10 mouse cellular contexts compared by ENCODE assay signal in the genomic region with DNA sequence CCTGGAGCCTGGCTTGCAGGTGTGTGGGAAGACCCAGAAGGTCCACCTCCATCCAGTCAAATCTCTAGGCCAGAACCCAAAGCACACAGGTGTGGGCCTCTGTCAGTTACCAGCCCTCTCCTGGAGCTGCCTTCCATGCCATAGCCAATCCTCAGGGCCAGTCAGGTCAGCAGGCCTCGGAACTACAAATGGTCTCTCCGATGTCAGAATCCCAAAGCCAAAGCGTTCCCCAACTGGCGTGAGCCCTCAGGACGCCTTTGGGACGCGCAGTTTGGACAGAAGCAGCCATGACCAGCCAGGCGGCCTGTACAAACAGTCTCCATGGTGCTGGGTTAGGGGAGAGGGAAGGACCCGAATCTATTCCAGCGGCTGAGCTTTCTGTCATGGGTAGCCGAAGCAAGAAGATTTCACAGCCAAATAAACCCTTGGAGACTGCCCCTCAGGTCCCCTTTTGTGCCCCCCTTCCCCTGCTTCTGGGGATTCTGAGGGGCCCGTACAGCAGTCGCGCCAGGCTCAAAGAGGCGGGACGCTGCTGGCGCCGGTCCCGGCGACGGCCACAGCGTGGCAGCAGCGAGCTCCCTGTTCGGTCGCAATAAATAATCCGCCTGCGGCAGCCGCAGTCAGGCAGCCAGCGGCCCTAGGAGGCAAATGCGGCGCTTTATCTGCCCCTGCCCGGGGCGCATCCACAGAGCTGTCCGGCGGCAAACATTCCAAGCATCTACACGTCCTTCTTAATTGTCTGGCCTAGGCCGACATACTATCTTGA. TPM values are rescaled to one million over a fixed set of nuclear protein-coding genes. Genes with fewer than 3 reads are reported as not detected.
A peak's percentile ranks its signal among the peaks of the same experiment; 100 is the strongest.
DNase-seq lines count a peak whose midpoint lies in the region; ATAC-seq and TF ChIP-seq lines count a peak whose summit lies in the region.
"Had no signal": no experiment of that assay in that cellular context is flagged by ENCODE, and none has a peak within 500 bp of the region (broad histone marks: within the 10 kb centered on the region; RNA-seq: fewer than 3 reads in every experiment).

No protein-coding gene starts in this region.

- peaks cover 75% of the 10 kb centered on the region for H3K27me3 ChIP-seq in intestine, embryonic 15.5 days (replicated peaks)
- peaks cover 38% of the 10 kb centered on the region for H3K27me3 ChIP-seq in limb, embryonic 14.5 days (ENCODE audit: control insufficient read depth, insufficient read depth, low read length)
- H3K27me3 ChIP-seq in midbrain, embryonic 12.5 days, result peaks cover 98% of the 10 kb centered on the region
- peaks cover 24% of the 10 kb centered on the region for H3K27me3 ChIP-seq in spleen, adult 2 months (ENCODE audit: control insufficient read depth, insufficient read depth, low read length)

- peak; percentile 50 for ATAC-seq in frontal cortex, adult (ENCODE audit: low TSS enrichment)
- ATAC-seq in intestine, embryonic 15.5 days, result peak; percentile 72
- ATAC-seq in limb, embryonic 14.5 days (ENCODE audit: low FRiP score, low read depth), result peak; percentile 45; the same call in 1 of the 2 replicates
- peak; percentile 34 for ATAC-seq in midbrain, embryonic 12.5 days (ENCODE audit: low FRiP score, low read depth)

- H3K27ac ChIP-seq in intestine, embryonic 15.5 days, result peak overlapping the region; percentile 48; the same call in 1 of the 2 replicates
- peak overlapping the region; percentile 91 for H3K27ac ChIP-seq in limb, embryonic 14.5 days (replicated peaks; ENCODE audit: low read depth, low read length)
- H3K27ac ChIP-seq in midbrain, embryonic 12.5 days (replicated peaks), result no peak overlapping the region
- H3K27ac ChIP-seq in spleen, adult 2 months (ENCODE audit: insufficient read depth, low read length), result no peak overlapping the region

- H3K9ac ChIP-seq in intestine, embryonic 15.5 days, result peak overlapping the region; percentile 69
- peak overlapping the region; percentile 84 for H3K9ac ChIP-seq in limb, embryonic 14.5 days (ENCODE audit: low read depth, low read length, severe bottlenecking)
- H3K9ac ChIP-seq in midbrain, embryonic 12.5 days (replicated peaks), result no peak overlapping the region

- TF ChIP-seq POLR2A in limb, embryonic 14.5 days (IDR thresholded peaks at IDR 0.05; ENCODE audit: borderline replicate concordance, extremely low read depth, insufficient read depth, insufficient read length), result peak; percentile 73; the same call in 1 of the 2 replicates
- no peak for TF ChIP-seq POLR2A in spleen, adult 2 months (IDR thresholded peaks at IDR 0.05; ENCODE audit: low read depth, low read length)

- DNase-seq in frontal cortex, postnatal 14 days (ENCODE audit: low spot score in 2 of 2), result no peak
- peak; percentile 76 to 79 for DNase-seq in cerebellum, postnatal 14 days
- peak; percentile 63 to 73 for DNase-seq in gastrocnemius, postnatal 36 days
- DNase-seq in limb, embryonic 14.5 days (ENCODE audit: low spot score), result peak; percentile 91
- DNase-seq in spleen, adult 2 months (ENCODE audit: low read depth in 1 of 2, low spot score in 2 of 2), result peak in 1 of 2 experiments; percentile 64

- peak overlapping the region; percentile 69 for H3K4me2 ChIP-seq in intestine, embryonic 15.5 days (replicated peaks)
- H3K4me2 ChIP-seq in limb, embryonic 14.5 days (replicated peaks; ENCODE audit: low read depth, low read length, severe bottlenecking), result peak overlapping the region; percentile 75
- H3K4me2 ChIP-seq in midbrain, embryonic 12.5 days (replicated peaks), result no peak overlapping the region

- TF ChIP-seq CTCF in spleen, adult 2 months (IDR thresholded peaks at IDR 0.05; ENCODE audit: extremely low read depth, insufficient read depth, insufficient read length, insufficient replicate concordance), result peak; percentile 76

- H3K4me1 ChIP-seq in intestine, embryonic 15.5 days (replicated peaks), result peaks cover 40% of the 10 kb centered on the region
- peaks cover 50% of the 10 kb centered on the region for H3K4me1 ChIP-seq in limb, embryonic 14.5 days (ENCODE audit: control insufficient read depth, insufficient read depth, low read length)
- H3K4me1 ChIP-seq in midbrain, embryonic 12.5 days, result peaks cover 8% of the 10 kb centered on the region; the same call in 1 of the 2 replicates
- H3K4me1 ChIP-seq in spleen, adult 2 months (ENCODE audit: control insufficient read depth, insufficient read depth, insufficient read length), result peaks cover 3% of the 10 kb centered on the region

- whole genome bisulfite sequencing in intestine, embryonic 15.5 days, result 2% methylated on average over 37 of the region's 37 CpGs
- under 1% methylated on average over 36 of the region's 37 CpGs for WGBS in limb, embryonic 14.5 days
- WGBS in midbrain, embryonic 12.5 days, result under 1% methylated on average over 37 of the region's 37 CpGs
- WGBS in spleen, adult 2 months, result 3% methylated on average over 37 of the region's 37 CpGs

- no peaks in the 10 kb centered on the region for H3K36me3 ChIP-seq in intestine, embryonic 15.5 days
- 0 out of 2 replicates have a peak, but pooled peaks cover 2% of the 10 kb centered on the region for H3K36me3 ChIP-seq in limb, embryonic 14.5 days (ENCODE audit: control insufficient read depth, insufficient read depth, low read length)
- no peaks in the 10 kb centered on the region for H3K36me3 ChIP-seq in midbrain, embryonic 12.5 days
- H3K36me3 ChIP-seq in spleen, adult 2 months (ENCODE audit: control insufficient read depth, insufficient read depth, low read length), result no peaks in the 10 kb centered on the region
- H3K36me3 ChIP-seq: G1E had no signal

- H3K9me3 ChIP-seq in intestine, embryonic 15.5 days, result no peaks in the 10 kb centered on the region
- H3K9me3 ChIP-seq in limb, embryonic 14.5 days (ENCODE audit: control insufficient read depth, low read length), result no peaks in the 10 kb centered on the region
- H3K9me3 ChIP-seq in midbrain, embryonic 12.5 days, result no peaks in the 10 kb centered on the region
- H3K9me3 ChIP-seq: G1E had no signal

- peak overlapping the region; percentile 52 for H3K4me3 ChIP-seq in intestine, embryonic 15.5 days (replicated peaks)
- peak overlapping the region; percentile 65 for H3K4me3 ChIP-seq in limb, embryonic 14.5 days (replicated peaks; ENCODE audit: low read length)
- no peak overlapping the region for H3K4me3 ChIP-seq in midbrain, embryonic 12.5 days
- H3K4me3 ChIP-seq in spleen, adult 2 months (ENCODE audit: extremely low read depth, insufficient read depth, insufficient read length), result peak overlapping the region; percentile 40; the same call in 1 of the 2 replicates

- intact Hi-C loops in gastrocnemius, postnatal 36 days (cut with DNase I), result loop anchor here (10.0 kb wide), 1 partner anchor 827 kb away; no protein-coding TSS in a partner anchor

RNA-seq across cellular contexts. Expression of a gene that starts 1.8 kb away (rescaled TPM):
- 1 to 10 TPM; 1.9 to 2.2 TPM for total RNA-seq in gastrocnemius, postnatal 36 days (2021)
- polyA plus RNA-seq in intestine, embryonic 15.5 days (2015; fragmentation: Nextera tagmentation; extraction: Ambion mirVana), result 5.8 and 6.2 TPM in 2 replicates
- polyA plus RNA-seq in limb, embryonic 14.5 days (2012; rRNA removed), result 12.0 and 15.9 TPM in 2 replicates
- 2.7 and 3.4 TPM in 2 replicates for polyA plus RNA-seq in limb, embryonic 14.5 days (2014; fragmentation: Nextera tagmentation; extraction: Ambion mirVana)
- 0.09 TPM in 1 of 2 replicates, not detected in the other for polyA plus RNA-seq in midbrain, embryonic 12.5 days (2016; fragmentation: Nextera tagmentation; extraction: Ambion mirVana)
- polyA plus RNA-seq in spleen, adult 2 months (2012; rRNA removed), result 1.4 and 1.5 TPM in 2 replicates
- total RNA-seq: left cerebral cortex, postnatal 10 days had no signal
- polyA plus RNA-seq: G1E had no signal

RNA-seq across cellular contexts. Expression of a gene that starts 1.8 kb away (rescaled TPM):
- under 1 TPM in 1 of 2 experiments, not detected in 1; 0.71 TPM for total RNA-seq in gastrocnemius, postnatal 36 days (2021)
- not detected in 2 replicates for polyA plus RNA-seq in intestine, embryonic 15.5 days (2015; fragmentation: Nextera tagmentation; extraction: Ambion mirVana)
- polyA plus RNA-seq in limb, embryonic 14.5 days (2012; rRNA removed), result 3.2 and 4.6 TPM in 2 replicates
- 1.1 TPM in 1 of 2 replicates, not detected in the other for polyA plus RNA-seq in limb, embryonic 14.5 days (2014; fragmentation: Nextera tagmentation; extraction: Ambion mirVana)
- not detected in 2 replicates for polyA plus RNA-seq in midbrain, embryonic 12.5 days (2016; fragmentation: Nextera tagmentation; extraction: Ambion mirVana)
- not detected in 2 replicates for polyA plus RNA-seq in spleen, adult 2 months (2012; rRNA removed)
- total RNA-seq: G1E; left cerebral cortex, postnatal 10 days had no signal
- polyA plus RNA-seq: G1E had no signal

RNA-seq across cellular contexts. Expression of a gene that starts 2.8 kb away (rescaled TPM):
- total RNA-seq in gastrocnemius, postnatal 36 days (2021), result 1 to 10 TPM; 1.3 to 1.8 TPM
- polyA plus RNA-seq in intestine, embryonic 15.5 days (2015; fragmentation: Nextera tagmentation; extraction: Ambion mirVana), result 2.2 and 2.3 TPM in 2 replicates
- polyA plus RNA-seq in limb, embryonic 14.5 days (2012; rRNA removed), result 3.9 and 4.3 TPM in 2 replicates
- polyA plus RNA-seq in limb, embryonic 14.5 days (2014; fragmentation: Nextera tagmentation; extraction: Ambion mirVana), result 0.66 and 0.94 TPM in 2 replicates
- polyA plus RNA-seq in midbrain, embryonic 12.5 days (2016; fragmentation: Nextera tagmentation; extraction: Ambion mirVana), result not detected in 2 replicates
- 0.46 TPM in 1 of 2 replicates, not detected in the other for polyA plus RNA-seq in spleen, adult 2 months (2012; rRNA removed)
- total RNA-seq: left cerebral cortex, postnatal 10 days had no signal
- polyA plus RNA-seq: G1E had no signal

RNA-seq across cellular contexts. Expression of a gene that starts 7.0 kb away (rescaled TPM):
- total RNA-seq in gastrocnemius, postnatal 36 days (2021), result 1 to 10 TPM; 1.6 to 2.0 TPM
- polyA plus RNA-seq in intestine, embryonic 15.5 days (2015; fragmentation: Nextera tagmentation; extraction: Ambion mirVana), result 22.9 and 25.1 TPM in 2 replicates
- polyA plus RNA-seq in limb, embryonic 14.5 days (2012; rRNA removed), result 11.0 and 12.3 TPM in 2 replicates
- polyA plus RNA-seq in limb, embryonic 14.5 days (2014; fragmentation: Nextera tagmentation; extraction: Ambion mirVana), result 3.4 and 3.8 TPM in 2 replicates
- not detected in 2 replicates for polyA plus RNA-seq in midbrain, embryonic 12.5 days (2016; fragmentation: Nextera tagmentation; extraction: Ambion mirVana)
- polyA plus RNA-seq in spleen, adult 2 months (2012; rRNA removed), result 1.3 and 1.8 TPM in 2 replicates
- total RNA-seq: left cerebral cortex, postnatal 10 days had no signal
- polyA plus RNA-seq: G1E had no signal

RNA-seq across cellular contexts. Expression of a gene that starts 10.3 kb away (rescaled TPM):
- 1 to 10 TPM; 3.7 to 4.0 TPM for total RNA-seq in gastrocnemius, postnatal 36 days (2021)
- 7.5 and 9.4 TPM in 2 replicates for polyA plus RNA-seq in intestine, embryonic 15.5 days (2015; fragmentation: Nextera tagmentation; extraction: Ambion mirVana)
- 15.8 and 17.0 TPM in 2 replicates for polyA plus RNA-seq in limb, embryonic 14.5 days (2012; rRNA removed)
- 8.9 and 10.1 TPM in 2 replicates for polyA plus RNA-seq in limb, embryonic 14.5 days (2014; fragmentation: Nextera tagmentation; extraction: Ambion mirVana)
- not detected in 2 replicates for polyA plus RNA-seq in midbrain, embryonic 12.5 days (2016; fragmentation: Nextera tagmentation; extraction: Ambion mirVana)
- polyA plus RNA-seq in spleen, adult 2 months (2012; rRNA removed), result 0.56 and 0.79 TPM in 2 replicates
- total RNA-seq: left cerebral cortex, postnatal 10 days had no signal

Comparison
In these comparisons a context has a peak if more than half of its experiments do, and no peak if none do; other contexts are left out.
1. DNase-seq: peak in cerebellum, postnatal 14 days (2 of 2), gastrocnemius, postnatal 36 days (2 of 2) and limb, embryonic 14.5 days (single experiment); none in frontal cortex, postnatal 14 days (0 of 2).
2. H3K27ac ChIP-seq: peak in intestine, embryonic 15.5 days (single experiment) and limb, embryonic 14.5 days (single experiment); none in midbrain, embryonic 12.5 days (single experiment) and spleen, adult 2 months (single experiment).
3. Peak in every context shown above with its lines, with median percentiles within 50 percentile points of each other: ATAC-seq.